Mouse (Mus musculus) lung, adult 2 months (tissue): ENCODE measurements at regions not wholly inside any gene's neighbourhood (a gene's known extent, or its start where the extent isn't known, plus 50 kb on each side); places are given as distances from the start of the nearest gene placed in this dataset.

Experiments
- CTCF ChIP-seq: fragments of 200-500 bp; IDR thresholded peaks from 2 replicates; pipeline ENCODE4 v1.5.1; 2011; ENCODE audit warnings: mild to moderate bottlenecking, low read length, control low read depth; ENCODE audit not compliant: insufficient read depth
- POLR2A ChIP-seq: fragments of 200-500 bp; IDR thresholded peaks from 2 replicates; pipeline ENCODE4 v1.6.1; 2011; ENCODE audit warnings: low read depth, mild to moderate bottlenecking, control low read depth, low read length, borderline replicate concordance; ENCODE audit errors: extremely low read depth

GRCm38 (mm10) chr13:53539797-53540196, 66.9 kb upstream of the Msx2 start:
- TF ChIP-seq POLR2A (no peak), CTCF (no peak)
